Mouse (Mus musculus) adipocyte (in vitro differentiated cells): ENCODE data around the gene Cdhr5.

ENCODE experiments used
- DNase-seq: peaks from one replicate; pipeline ENCODE4 v3.0.0-alpha.2; 2016; ENCODE audit warnings: low spot score

The Cdhr5 gene

DNA sequence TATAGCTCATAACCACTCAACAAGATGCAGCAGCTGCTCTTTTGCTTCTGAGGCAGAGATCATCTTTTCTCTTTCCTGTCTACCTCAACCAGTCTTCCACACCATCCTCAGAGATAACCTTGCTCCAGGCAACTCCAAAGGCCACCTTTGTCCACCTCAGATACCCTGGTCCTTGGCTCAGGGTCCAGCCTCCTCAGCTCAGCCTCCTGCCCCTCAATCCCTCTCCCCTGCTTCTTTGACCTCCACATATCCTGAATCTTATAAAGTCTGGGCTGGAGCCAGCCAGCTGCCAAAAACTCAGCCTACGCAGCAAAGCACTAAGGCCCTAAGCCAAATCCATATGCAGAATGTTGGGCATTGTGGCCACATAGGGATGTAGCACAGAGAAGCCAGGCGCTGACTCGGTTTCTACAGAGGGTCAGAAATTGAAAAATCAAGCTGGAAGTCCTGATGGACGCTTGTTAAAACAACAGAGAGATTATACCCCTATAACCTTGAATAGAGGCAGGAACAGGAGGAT lies 53.8 kb downstream of the Cdhr5 start:
- DNase-seq: no peak

- DNase-seq: no peak
Observed at GRCm38 (mm10) chr7:141222126-141222467, 54.5 kb downstream of the Cdhr5 start.

- DNase-seq: peak; percentile 98
Observed at GRCm38 (mm10) chr7:141221249-141222125, 55.1 kb downstream of the Cdhr5 start.

DNA sequence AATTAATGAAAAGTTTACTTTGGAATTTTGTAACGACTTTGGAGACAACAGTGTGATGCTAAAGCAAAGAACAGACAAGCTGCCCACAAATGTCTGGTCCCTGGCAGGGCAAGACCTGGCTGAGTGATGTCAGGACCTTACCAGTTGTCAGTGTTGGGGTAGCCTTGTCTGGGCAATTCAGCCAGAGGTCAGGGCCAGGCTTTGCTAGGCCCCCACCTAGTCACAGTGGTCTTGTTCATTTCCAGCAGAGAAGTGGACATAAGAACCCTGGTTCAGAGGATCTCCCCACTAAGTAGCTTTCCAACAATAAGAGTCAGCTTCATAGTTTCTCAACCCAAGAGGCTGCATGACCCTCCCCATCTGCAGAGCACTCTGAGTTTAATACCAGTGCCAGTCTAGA lies 56.2 kb downstream of the Cdhr5 start:
- DNase-seq: no peak

DNA sequence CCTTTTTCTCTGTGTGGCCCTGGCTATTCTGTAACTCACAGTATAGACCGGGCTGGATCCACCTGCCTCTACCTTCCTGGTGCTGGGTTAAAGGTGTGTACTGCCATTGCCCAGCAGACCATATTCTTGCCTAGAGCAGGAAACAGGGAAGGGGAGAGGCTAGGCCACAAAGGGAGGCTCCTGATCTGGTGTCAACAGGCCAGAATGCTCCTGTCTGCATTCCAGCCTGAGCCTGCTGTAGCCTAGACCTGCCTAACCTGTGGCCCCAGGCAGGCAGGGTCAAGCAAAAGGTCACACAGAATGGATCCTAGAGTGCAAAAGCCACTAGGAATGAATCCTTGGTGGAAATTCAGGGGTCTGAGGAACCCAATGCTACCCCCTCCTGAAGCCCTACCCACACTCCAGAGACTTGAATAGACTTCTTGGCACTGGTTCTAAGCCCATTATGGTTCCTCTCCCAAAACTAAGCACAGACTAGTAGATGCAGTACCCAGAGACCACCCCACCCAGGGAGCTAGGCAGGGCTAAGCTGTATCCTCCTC lies 57.0 kb downstream of the Cdhr5 start:
- no peak for DNase-seq
